Mouse (Mus musculus) left cerebral cortex, adult 8-10 months (tissue): ENCODE measurements around the gene Npdc1. TPM values are rescaled to one million over a fixed set of nuclear protein-coding genes. Genes with fewer than 3 reads are reported as not detected.

Experiments used
- DNase-seq, 2 experiments: peaks; one replicate each; pipeline ENCODE4 v3.0.0; 2022; ENCODE audit warnings: low spot score in 2 of 2
- total RNA-seq, 4 experiments: library from RNA; stranded (reverse); gene quantifications; 2 replicates each; pipeline ENCODE4 v1.2.4; 2022

Npdc1 gene
- total RNA-seq, 4 experiments from 2014 or later: 307 to 332 (median 316) TPM

DNA sequence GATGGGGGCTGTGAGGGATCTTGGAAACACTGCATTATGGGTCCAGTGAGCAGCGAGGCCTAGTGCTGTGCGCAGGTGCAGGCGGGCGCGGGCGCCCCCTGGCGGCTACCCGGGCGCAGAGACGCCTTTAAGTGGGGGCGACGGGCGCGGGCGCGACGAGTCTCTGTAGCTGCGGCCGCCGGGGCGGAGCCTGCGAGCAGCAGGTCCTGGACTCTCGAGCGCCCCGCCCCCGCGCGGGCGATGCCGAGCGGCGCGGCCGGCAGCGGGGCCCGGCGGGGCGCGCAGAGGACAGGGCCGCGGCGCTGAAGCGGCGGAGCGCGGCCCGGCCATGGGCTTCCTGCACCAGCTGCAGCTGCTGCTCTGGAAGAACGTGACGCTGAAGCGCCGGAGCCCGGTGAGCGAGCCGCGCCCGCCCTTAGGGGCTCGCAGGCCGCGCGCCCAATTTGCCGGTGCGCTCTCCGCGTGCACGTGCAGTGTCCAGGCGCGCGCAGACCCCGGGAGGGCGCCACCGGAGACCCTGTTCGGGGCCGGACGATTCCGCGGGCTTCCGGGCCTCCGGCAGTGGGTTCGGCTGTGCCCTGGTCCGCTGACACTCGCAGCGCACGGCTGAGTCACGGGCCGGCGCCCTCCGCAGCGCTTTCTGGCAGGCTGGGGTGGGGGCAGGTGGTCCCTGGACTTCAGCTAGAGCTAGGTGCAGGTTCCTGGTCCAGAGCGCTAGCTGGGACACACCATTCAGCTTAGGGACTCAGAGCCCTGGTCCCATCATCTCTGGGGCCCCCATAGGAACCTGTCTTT, 29.5 kb downstream of the Npdc1 start, which contains the start of gene Abca2:
Gene Abca2, plus strand, starts transcription at position 262 of the 795 bp plus-strand sequence.
- DNase-seq: peak; percentile 88 to 97

- DNase-seq: no peak
These were observed 30.5 kb downstream of the Npdc1 start for GRCm38 (mm10) chr2:25429435-25430180.

- DNase-seq: peak in 1 of 2 experiments; percentile 68
These were observed 31.5 kb downstream of the Npdc1 start for GRCm38 (mm10) chr2:25430395-25431233.

GRCm38 (mm10) chr2:25431308-25431855, 32.2 kb downstream of the Npdc1 start:
- DNase-seq: no peak

DNA sequence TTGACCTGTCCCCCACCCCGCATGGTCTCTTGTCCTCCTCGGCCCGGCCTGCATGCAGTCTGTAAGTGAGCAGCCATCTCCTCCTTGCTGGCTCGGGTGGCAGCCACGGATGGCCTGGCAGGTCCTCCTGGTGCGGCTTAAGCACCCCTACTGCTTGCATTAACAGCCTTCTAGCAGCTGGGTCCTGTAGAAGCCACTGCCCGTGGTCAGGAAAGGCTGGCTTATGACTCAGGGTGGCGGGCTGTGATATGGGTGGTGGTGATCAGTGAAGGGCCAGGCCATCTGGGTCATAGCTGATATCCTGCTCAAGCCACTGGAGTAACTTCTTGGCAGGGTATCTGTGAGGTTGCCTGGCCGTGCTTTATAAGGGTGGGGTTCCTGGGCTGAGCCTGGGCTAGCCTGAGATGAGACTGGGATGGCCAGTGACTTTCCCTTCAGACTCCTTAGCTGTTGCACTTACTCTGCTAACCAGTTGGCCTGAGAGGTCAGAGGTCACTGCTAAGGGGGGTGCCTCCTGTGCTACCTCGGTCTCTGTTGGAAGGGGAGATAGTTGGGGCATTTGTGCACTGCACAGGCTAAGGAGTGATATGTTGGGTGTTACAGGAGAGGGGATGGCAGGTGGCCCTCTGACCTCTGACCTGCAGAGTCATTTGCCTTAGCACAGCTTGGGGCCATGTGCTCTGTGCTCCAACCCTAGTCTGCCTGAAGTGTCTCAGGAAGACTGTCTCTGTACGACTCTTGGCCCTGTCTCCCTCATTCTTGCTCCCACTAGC, 33.4 kb downstream of the Npdc1 start:
- DNase-seq: no peak

DNA sequence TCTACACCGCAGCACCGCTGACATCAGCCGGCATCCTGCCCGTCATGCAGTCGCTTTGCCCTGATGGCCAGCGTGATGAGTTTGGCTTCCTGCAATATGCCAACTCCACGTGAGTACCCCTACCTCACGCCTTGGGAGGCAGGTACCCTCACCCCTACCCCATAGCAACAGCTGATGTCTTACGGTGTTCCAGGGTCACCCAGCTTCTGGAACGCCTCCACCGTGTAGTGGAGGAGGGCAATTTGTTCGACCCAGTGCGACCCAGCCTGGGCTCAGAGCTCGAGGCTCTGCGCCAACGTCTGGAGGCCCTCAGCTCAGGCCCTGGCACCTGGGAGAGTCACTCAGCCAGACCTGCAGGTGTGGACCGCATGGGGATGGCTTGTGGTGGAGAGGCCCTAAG, 34.0 kb downstream of the Npdc1 start:
- DNase-seq: no peak

- DNase-seq: no peak
These were observed 35.1 kb downstream of the Npdc1 start for GRCm38 (mm10) chr2:25434292-25434691.

DNA sequence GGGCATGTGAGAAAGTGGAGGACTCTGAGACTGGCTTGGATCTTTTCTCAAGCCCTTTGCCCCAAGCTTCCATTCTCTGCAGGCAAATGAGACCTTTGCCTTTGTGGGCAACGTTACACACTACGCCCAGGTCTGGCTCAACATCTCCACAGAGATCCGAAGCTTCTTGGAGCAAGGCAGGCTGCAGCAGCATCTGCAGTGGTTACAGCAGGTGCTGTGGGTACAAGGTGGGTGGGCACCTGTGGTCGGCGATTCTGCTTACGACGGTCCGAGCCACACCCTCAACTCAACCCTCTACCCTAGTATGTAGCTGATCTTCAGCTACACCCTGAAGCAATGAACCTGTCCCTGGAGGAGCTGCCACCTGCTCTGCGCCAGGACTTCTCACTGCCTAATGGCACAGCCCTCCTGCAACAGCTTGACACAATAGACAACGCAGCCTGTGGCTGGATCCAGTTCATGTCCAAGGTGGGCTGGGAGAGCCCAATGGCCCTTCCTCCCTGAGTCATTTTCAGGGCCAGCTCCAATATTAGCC, 37.2 kb downstream of the Npdc1 start:
- DNase-seq: no peak

DNA sequence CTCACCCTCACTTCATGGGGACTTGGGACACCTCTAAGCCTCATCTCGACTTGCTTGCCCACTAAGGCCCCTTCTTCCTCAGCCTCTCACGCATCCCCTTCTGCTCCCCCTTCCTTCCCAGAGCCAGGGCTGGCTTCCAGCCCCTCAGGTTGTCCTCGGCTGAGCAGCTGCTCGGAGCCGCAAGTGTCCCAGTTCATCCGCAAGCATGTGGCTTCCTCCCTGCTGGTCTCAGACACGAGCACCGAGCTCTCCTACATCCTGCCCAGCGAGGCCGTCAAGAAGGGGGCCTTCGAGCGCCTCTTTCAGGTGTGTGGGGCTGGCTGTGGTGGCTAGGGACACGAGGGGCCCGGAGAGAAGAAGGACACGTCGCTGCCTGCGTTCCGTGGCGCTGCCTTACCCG, 41.9 kb downstream of the Npdc1 start:
- no peak for DNase-seq

DNA sequence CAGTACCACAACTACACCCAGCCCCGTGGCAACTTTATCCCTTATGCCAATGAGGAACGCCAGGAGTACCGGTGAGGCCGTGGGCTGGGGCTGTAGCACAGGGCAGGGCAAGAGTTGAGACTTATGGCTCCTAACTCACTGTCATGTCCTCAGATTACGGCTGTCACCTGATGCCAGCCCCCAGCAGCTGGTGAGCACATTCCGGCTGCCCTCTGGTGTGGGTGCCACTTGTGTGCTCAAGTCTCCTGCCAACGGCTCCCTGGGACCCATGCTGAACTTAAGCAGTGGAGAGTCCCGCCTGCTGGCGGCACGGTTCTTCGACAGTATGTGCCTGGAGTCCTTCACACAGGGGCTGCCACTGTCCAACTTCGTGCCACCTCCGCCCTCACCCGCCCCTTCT, 43.5 kb downstream of the Npdc1 start:
- DNase-seq: no peak

- DNase-seq: no peak
These were observed 51.9 kb downstream of the Npdc1 start for GRCm38 (mm10) chr2:25450853-25451647.

- DNase-seq: no peak
These were observed 53.8 kb downstream of the Npdc1 start for GRCm38 (mm10) chr2:25452951-25453350.

DNA sequence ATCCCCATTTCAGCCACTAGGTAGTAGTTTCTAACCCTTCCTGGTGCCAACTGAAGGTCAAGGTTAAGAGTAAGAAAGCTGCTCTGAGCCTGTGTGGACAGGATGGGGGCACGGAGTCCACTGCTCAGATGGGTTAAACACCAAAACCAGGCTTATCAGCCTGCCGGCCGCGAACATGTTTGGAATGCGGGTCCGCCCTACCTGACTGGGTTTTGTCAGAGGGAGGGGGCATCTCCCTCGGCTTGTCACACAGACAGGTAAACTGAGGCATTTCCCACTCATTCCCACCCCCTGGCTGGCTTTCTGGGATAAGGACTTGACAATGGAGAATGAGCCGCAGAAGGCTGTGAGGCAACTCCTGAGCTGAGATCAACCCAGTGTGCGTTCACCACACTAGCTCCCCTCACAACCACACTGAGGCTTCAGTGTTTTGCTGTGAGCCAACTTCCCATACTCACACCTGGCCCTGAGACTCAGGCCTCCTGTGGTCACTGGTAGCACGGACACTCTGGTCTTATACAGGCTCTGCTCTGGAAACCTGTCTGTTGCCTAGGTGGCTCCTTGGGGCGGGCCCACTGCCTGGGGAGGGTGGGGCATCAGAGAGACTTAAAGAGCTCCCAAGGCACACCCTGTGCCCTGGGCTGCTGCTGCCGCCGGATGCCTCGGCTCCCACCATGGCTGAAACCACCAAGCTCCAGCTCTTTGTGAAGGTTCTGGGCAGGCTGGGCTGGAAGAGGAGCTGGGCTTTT, 57.2 kb downstream of the Npdc1 start, which contains the start of gene Clic3:
Gene Clic3, plus strand, starts transcription at position 634 of the 749 bp plus-strand sequence.
- DNase-seq: no peak

- no peak for DNase-seq
These were observed 58.1 kb downstream of the Npdc1 start for GRCm38 (mm10) chr2:25457022-25457896.

DNA sequence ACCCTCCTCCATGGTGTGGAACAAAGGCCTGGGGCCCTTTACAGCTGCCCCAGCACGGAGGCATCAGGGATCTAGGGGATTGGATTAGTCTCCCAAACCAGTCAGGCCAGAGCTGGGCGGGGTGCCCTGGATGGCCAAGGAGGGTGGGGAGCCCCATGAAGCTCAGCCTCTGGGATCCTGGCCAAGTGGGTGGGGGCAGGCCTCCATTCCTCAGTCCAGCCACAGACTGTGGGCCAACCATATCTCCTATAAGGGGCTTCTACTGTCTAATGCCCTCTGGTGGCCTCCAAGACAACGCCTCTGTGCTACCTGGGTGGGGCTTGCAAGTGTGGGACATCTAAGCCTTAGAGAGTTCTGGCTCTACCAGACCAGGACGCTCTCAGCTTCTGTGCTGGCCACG, 59.8 kb downstream of the Npdc1 start:
- DNase-seq: no peak
